Mouse (Mus musculus): ENCODE measurements around the gene Relch. TPM values are rescaled to one million over a fixed set of nuclear protein-coding genes. Genes with fewer than 3 reads are reported as not detected.

The Relch gene
- 24.6 and 25.4 TPM in 2 replicates for polyA plus RNA-seq (2014; fragmentation: Nextera tagmentation; extraction: Ambion mirVana)

DNA sequence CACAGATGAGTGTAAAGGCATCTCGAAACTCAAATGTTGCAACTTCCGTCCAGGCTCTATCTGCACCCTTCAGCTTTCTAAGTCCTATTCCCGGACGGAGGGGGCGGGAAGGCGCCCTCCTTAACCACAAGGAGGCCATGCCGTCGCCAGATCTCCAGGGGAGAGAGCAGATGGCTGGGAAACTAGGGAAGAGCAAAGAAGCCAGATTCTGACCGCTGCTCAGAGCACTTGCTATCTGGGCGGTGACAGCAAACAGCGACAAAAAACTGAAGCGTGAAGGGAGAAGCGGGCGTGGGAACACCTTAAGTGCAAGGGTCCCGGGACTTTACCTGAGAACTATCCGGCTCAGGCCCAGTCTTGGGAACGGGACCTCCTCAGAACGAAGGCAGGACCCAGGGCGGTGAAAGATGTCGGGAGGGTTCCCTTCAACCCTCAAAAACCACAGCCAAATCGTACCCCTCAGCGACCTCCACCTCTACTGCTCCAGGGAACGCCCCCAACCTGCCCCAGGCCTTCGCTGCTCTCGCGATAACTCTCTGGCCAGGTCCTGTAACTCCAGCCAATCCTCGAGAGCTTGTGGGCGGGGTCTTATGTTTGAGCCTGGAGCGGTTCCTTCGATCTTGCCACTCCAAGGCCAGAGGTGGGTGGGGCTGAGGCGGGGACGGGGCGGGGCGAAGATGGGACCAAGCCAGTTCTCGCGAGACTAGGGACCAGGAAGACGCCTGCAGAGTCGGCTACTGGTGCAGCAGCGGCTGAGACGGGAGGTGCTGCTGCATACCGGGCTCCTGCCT lies at the start of gene Relch, which contains the start of gene Pign:
Gene Relch (plus strand): TSS at position 691 of the 791 bp plus-strand sequence.
Gene Pign (minus strand): TSS at position 507 of the 791 bp plus-strand sequence.
- under 1% methylated on average over 41 of the region's 41 CpGs for WGBS

DNA sequence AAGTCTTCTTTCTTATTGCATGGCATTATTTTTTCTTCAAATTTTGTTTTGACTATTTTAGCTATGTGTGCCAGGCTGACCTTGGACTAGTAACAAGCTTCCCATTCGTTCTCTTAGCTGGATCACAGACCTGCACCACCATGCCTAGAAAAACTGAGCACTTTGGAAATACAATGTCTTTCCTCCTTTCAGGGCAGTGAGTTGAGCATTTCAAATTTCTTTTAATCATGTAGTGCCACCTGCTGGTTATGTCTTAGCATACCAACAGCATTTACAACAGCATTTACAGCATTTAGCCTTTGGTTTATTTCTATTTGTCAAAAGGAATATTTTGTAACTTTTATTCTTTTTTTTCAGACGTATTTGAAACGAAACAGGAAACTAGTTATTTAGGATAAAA lies 33.2 kb upstream of the Relch start:
- no peak overlapping the region for H3K9ac ChIP-seq
- no peaks in the 10 kb centered on the region for H3K9me3 ChIP-seq (ENCODE audit: low read depth, low read length)
- TF ChIP-seq CTCF (IDR thresholded peaks at IDR 0.05; ENCODE audit: low read depth): peak; percentile 73
- DNase-seq (peak; percentile 85), ATAC-seq (ENCODE audit: insufficient read depth) (no peak)
- no peaks in the 10 kb centered on the region for H3K4me1 ChIP-seq (ENCODE audit: insufficient read depth)
- no peak overlapping the region for H3K27ac ChIP-seq (ENCODE audit: low read depth)
- H3K27me3 ChIP-seq (ENCODE audit: insufficient read depth, low read length): no peaks in the 10 kb centered on the region
- no peak overlapping the region for H3K4me3 ChIP-seq (ENCODE audit: low read depth, low read length)
- H3K36me3 ChIP-seq (ENCODE audit: insufficient read depth): peaks cover 3% of the 10 kb centered on the region; the same call in 1 of the 2 replicates
- 29% methylated on average over 3 of the region's 3 CpGs for WGBS
- no peak overlapping the region for H3K4me2 ChIP-seq

More for the DNA sequence above, at the start of gene Relch, which contains the start of gene Pign:
- H3K4me2 ChIP-seq: peak within 1 kb of the TSS; percentile 89
- no peaks in the 10 kb centered on the region for H3K27me3 ChIP-seq (ENCODE audit: insufficient read depth, low read length)
- TF ChIP-seq CTCF (IDR thresholded peaks at IDR 0.05; ENCODE audit: low read depth): peak; percentile 40
- peak within 1 kb of the TSS; percentile 85 for H3K9ac ChIP-seq
- H3K36me3 ChIP-seq (ENCODE audit: insufficient read depth): no peaks in the 10 kb centered on the region
- H3K9me3 ChIP-seq (ENCODE audit: low read depth, low read length): no peaks in the 10 kb centered on the region
- ATAC-seq (ENCODE audit: insufficient read depth) (peak; percentile 99), DNase-seq (peak; percentile 99)
- 0 out of 2 replicates have a peak, but pooled peaks cover 3% of the 10 kb centered on the region for H3K4me1 ChIP-seq (ENCODE audit: insufficient read depth)
- peak within 1 kb of the TSS; percentile 74 for H3K27ac ChIP-seq (ENCODE audit: low read depth)
- H3K4me3 ChIP-seq (ENCODE audit: low read depth, low read length): peak within 1 kb of the TSS; percentile 98

DNA sequence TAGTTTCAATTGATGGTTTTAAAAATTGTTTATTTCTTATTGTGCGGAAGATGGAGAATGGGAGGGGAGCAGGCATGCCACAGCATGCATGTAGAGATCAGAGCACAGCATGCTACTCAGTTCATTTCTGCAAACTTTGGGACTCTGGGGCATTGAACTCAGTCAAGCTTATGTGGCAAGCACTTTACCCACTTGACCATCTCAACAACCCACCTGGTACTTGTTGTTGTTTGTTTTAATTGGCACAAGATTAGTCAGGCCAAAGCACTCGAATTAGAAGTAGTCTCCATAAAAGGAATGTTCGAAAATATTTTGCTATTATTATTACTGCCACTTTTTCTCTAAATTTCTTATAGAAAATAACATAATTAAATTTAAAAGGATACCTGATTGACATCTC lies 19.6 kb upstream of the Relch start:
- DNase-seq (no peak), ATAC-seq (ENCODE audit: insufficient read depth) (no peak)
- Histone ChIP-seq H3K27me3 (ENCODE audit: insufficient read depth, low read length) (no peaks in the 10 kb centered on the region), H3K4me3 (ENCODE audit: low read depth, low read length) (no peak overlapping the region), H3K27ac (ENCODE audit: low read depth) (no peak overlapping the region), H3K4me1 (ENCODE audit: insufficient read depth) (no peaks in the 10 kb centered on the region), H3K36me3 (ENCODE audit: insufficient read depth) (peaks cover 32% of the 10 kb centered on the region), H3K4me2 (no peak overlapping the region), H3K9ac (no peak overlapping the region), H3K9me3 (ENCODE audit: low read depth, low read length) (no peaks in the 10 kb centered on the region)
- TF ChIP-seq CTCF (IDR thresholded peaks at IDR 0.05; ENCODE audit: low read depth): no peak
- 77% methylated on average over 3 of the region's 3 CpGs for WGBS

DNA sequence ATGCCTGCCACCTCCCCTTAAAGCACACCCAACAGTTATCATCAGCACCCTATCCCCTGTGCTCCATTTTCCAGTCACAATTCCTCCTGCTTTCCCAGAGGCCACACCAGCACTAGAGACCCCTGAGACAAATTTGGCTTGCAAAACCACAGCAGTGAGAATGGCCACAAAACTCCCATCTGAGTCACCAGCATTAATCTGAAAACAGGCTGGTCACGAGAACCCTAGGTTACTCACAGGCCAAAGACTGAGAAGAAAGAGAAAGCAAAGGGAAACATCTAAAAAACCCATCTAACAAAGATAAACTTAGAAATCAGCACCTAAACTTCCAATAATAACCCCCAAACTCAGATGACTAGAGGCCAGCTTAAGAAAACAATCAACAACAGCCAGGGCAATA lies 13.0 kb upstream of the Relch start:
- Histone ChIP-seq H3K9ac (no peak overlapping the region), H3K9me3 (ENCODE audit: low read depth, low read length) (no peaks in the 10 kb centered on the region), H3K36me3 (ENCODE audit: insufficient read depth) (peaks cover 19% of the 10 kb centered on the region), H3K4me2 (no peak overlapping the region), H3K27me3 (ENCODE audit: insufficient read depth, low read length) (no peaks in the 10 kb centered on the region), H3K27ac (ENCODE audit: low read depth) (no peak overlapping the region), H3K4me1 (ENCODE audit: insufficient read depth) (no peaks in the 10 kb centered on the region), H3K4me3 (ENCODE audit: low read depth, low read length) (no peak overlapping the region)
- DNase-seq (no peak), ATAC-seq (ENCODE audit: insufficient read depth) (no peak)
- no peak for TF ChIP-seq CTCF (IDR thresholded peaks at IDR 0.05; ENCODE audit: low read depth)
- WGBS: 85% methylated on average over 1 of the region's 1 CpGs

DNA sequence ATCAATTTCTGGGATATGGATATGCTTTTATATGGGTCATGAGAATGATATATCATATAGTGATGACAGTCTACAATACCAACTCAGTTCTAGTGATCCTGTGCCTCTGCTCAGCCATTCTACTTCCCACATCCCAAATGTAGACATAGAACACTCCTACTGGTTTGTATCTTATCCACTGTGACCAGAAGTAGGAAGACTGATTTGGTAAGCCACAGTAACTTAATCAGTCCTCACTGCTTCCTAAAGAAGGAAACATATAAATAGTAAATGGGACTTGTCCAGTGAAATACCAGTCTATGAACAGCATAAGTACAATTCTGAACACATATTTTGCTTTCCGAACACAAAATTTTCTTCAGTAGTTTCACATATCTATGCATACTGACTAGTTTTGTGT lies 9.7 kb upstream of the Relch start:
- H3K4me3 ChIP-seq (ENCODE audit: low read depth, low read length): no peak overlapping the region
- TF ChIP-seq CTCF (IDR thresholded peaks at IDR 0.05; ENCODE audit: low read depth): no peak
- no peak for DNase-seq
- H3K36me3 ChIP-seq (ENCODE audit: insufficient read depth): peaks cover 18% of the 10 kb centered on the region; the same call in 1 of the 2 replicates
- no peak overlapping the region for H3K9ac ChIP-seq
- H3K4me1 ChIP-seq (ENCODE audit: insufficient read depth): no peaks in the 10 kb centered on the region
- H3K27ac ChIP-seq (ENCODE audit: low read depth): no peak overlapping the region
- H3K27me3 ChIP-seq (ENCODE audit: insufficient read depth, low read length): no peaks in the 10 kb centered on the region
- H3K9me3 ChIP-seq (ENCODE audit: low read depth, low read length): no peaks in the 10 kb centered on the region
- no peak for ATAC-seq (ENCODE audit: insufficient read depth)
- WGBS: 91% methylated on average over 1 of the region's 1 CpGs
- H3K4me2 ChIP-seq: no peak overlapping the region

DNA sequence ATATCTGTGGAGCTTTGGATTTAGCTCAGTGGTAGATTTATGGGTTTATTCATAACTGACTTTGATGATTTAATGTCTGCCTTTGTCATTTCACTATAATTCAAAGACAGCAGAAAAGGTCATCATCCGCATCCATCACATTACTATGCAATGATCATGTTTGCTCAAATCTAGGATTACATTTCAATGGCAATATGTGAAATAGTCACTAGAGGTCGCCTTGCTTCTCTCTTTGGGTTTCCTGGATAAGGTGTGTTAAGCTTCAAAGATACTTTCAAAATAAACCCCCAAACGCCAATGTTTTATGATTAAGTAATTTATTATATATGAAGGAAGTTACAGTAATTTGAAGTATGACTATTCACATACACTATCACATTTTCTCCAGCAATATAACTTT lies 3.6 kb upstream of the Relch start:
- Histone ChIP-seq H3K4me3 (ENCODE audit: low read depth, low read length) (no peak overlapping the region), H3K9me3 (ENCODE audit: low read depth, low read length) (no peaks in the 10 kb centered on the region), H3K4me1 (ENCODE audit: insufficient read depth) (no peaks in the 10 kb centered on the region), H3K27me3 (ENCODE audit: insufficient read depth, low read length) (no peaks in the 10 kb centered on the region), H3K9ac (no peak overlapping the region), H3K4me2 (no peak overlapping the region), H3K36me3 (ENCODE audit: insufficient read depth) (0 out of 2 replicates have a peak, but pooled peaks cover 14% of the 10 kb centered on the region), H3K27ac (ENCODE audit: low read depth) (no peak overlapping the region)
- ATAC-seq (ENCODE audit: insufficient read depth) (no peak), DNase-seq (peak; percentile 82)
- TF ChIP-seq CTCF (IDR thresholded peaks at IDR 0.05; ENCODE audit: low read depth): peak; percentile 70
- 19% methylated on average over 3 of the region's 3 CpGs for WGBS

DNA sequence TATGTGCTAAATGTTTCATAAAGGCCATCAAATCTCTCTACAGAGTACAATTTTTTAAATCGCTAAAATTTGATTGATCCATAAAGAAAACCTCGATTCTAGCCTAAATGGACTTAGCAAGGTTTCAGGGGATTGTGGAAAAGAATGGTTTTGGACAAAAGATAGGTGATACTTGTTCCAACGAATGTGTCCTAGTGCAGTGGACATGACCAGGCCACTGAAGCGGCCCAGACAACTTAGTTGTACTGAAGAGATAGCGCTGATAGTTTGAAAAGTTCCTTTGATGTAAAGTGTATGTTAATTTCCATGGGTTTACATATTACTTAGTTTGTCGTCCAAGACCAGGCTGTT lies 866 bp upstream of the Relch start:
- H3K4me2 ChIP-seq: peak overlapping the region; percentile 57
- H3K4me1 ChIP-seq (ENCODE audit: insufficient read depth): 0 out of 2 replicates have a peak, but pooled peaks cover 3% of the 10 kb centered on the region
- WGBS: 6% methylated on average over 6 of the region's 6 CpGs
- no peaks in the 10 kb centered on the region for H3K9me3 ChIP-seq (ENCODE audit: low read depth, low read length)
- no peak for ATAC-seq (ENCODE audit: insufficient read depth)
- H3K27ac ChIP-seq (ENCODE audit: low read depth): peak overlapping the region; percentile 74; the same call in 1 of the 2 replicates
- TF ChIP-seq CTCF (IDR thresholded peaks at IDR 0.05; ENCODE audit: low read depth): no peak
- peak overlapping the region; percentile 62 for H3K9ac ChIP-seq
- H3K36me3 ChIP-seq (ENCODE audit: insufficient read depth): no peaks in the 10 kb centered on the region
- DNase-seq: no peak
- H3K4me3 ChIP-seq (ENCODE audit: low read depth, low read length): peak overlapping the region; percentile 98
- no peaks in the 10 kb centered on the region for H3K27me3 ChIP-seq (ENCODE audit: insufficient read depth, low read length)
